Mouse (Mus musculus) ES-Bruce4 (cell line): ENCODE measurements at regions not wholly inside any gene's neighbourhood (a gene's known extent, or its start where the extent isn't known, plus 50 kb on each side); places are given as distances from the start of the nearest gene placed in this dataset.

ENCODE experiments used
- H3K27ac ChIP-seq: 2 replicates; pipeline ENCODE4 v1.5.1; 2012; ENCODE audit warnings: low read length, inconsistent platforms; ENCODE audit not compliant: insufficient read depth
- H3K27me3 ChIP-seq: 2 replicates; pipeline ENCODE4 v1.6.1; 2012; ENCODE audit warnings: mild to moderate bottlenecking, low read length, inconsistent platforms; ENCODE audit not compliant: control insufficient read depth, poor library complexity, insufficient read depth, severe bottlenecking
- H3K36me3 ChIP-seq: 2 replicates; pipeline ENCODE4 v1.6.1; 2012; ENCODE audit warnings: inconsistent platforms, mild to moderate bottlenecking, low read length, moderate library complexity; ENCODE audit not compliant: control insufficient read depth, poor library complexity, insufficient read depth, severe bottlenecking
- H3K4me1 ChIP-seq: one replicate; pipeline ENCODE4 v1.8.1; 2011; ENCODE audit warnings: low read length; ENCODE audit not compliant: control insufficient read depth, insufficient read depth
- H3K4me3 ChIP-seq: 2 replicates; pipeline ENCODE4 v1.5.1; 2011; ENCODE audit warnings: low read depth, mild to moderate bottlenecking, low read length
- H3K9ac ChIP-seq: 2 replicates; pipeline ENCODE4 v1.6.1; 2012; ENCODE audit warnings: low read depth, mild to moderate bottlenecking, inconsistent platforms; ENCODE audit not compliant: poor library complexity, severe bottlenecking
- H3K9me3 ChIP-seq: replicated peaks from 2 replicates; pipeline ENCODE4 v1.6.1; 2012; ENCODE audit warnings: mild to moderate bottlenecking, low read length, inconsistent platforms; ENCODE audit not compliant: control insufficient read depth, poor library complexity, insufficient read depth, severe bottlenecking
- CTCF ChIP-seq: IDR thresholded peaks from one replicate; pipeline ENCODE4 v1.8.1; 2011; ENCODE audit warnings: low read depth, low read length
- EP300 ChIP-seq: IDR thresholded peaks from 2 replicates; pipeline ENCODE4 v1.6.1; 2011; ENCODE audit warnings: low read depth, low read length; ENCODE audit not compliant: insufficient read depth
- POLR2A ChIP-seq: IDR thresholded peaks from one replicate; pipeline ENCODE4 v1.8.1; 2011; ENCODE audit warnings: low read length; ENCODE audit not compliant: insufficient read depth

DNA sequence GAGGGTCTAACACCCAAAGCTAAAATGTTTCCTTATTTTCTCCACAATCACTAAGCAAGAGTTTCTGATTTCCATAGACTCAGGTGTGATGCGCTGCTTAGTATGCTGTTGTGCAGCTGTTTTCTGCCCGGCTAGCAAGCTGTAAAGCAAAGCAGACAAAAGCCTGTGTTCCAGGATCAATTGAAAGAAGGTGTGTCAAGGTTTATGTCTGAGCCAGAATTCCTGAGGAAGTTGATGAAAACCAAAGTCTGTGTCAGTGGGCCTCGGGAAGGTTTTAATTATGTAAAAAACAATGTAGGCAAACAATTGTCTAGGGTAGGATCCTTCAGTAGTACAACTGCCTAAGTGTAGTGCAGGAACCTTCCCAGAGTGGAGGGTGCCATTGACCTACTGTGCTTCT lies 604.6 kb downstream of the Dcdc2c start:
- Histone ChIP-seq H3K27me3 (no peaks in the 10 kb centered on the region), H3K27ac (no peak overlapping the region), H3K4me1 (no peaks in the 10 kb centered on the region), H3K36me3 (no peaks in the 10 kb centered on the region), H3K9ac (no peak overlapping the region), H3K4me3 (no peak overlapping the region), H3K9me3 (peaks cover under 1% of the 10 kb centered on the region; the same call in 1 of the 2 replicates)
- no peak for TF ChIP-seq EP300
- no peak for TF ChIP-seq POLR2A
- TF ChIP-seq CTCF = no peak

DNA sequence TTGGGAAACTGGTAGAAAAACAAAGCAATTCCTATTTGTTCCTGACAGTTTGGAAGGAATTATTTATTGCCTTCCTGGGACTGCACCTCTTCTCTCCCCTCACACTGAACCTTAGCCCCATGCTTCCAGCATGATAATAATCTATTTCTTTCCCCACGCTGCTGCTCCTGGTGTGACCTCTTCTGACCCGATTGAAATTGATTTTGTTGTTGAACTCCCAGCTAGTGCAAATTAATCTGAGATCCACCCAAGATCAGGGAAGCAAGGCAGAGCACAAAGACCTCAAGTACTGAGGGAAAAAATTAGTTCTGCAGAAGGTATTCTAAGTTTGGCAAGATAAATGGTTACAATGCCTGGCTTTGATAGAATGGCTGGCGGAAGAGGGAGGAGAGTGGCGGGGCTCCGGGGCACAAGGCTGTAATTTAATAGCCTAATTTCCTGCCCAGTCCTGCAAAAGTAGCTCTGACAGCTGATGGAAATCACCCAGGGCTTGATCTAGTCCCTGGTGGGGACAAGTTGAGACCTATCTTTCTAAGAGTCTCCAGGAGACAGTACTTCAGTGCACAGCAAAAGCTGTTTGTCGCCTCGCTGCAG lies 604.6 kb upstream of the Sox11 start:
- H3K27ac ChIP-seq = no peak overlapping the region
- no peak overlapping the region for H3K9ac ChIP-seq
- peaks cover 5% of the 10 kb centered on the region; the same call in 1 of the 2 replicates for H3K9me3 ChIP-seq
- no peaks in the 10 kb centered on the region for H3K27me3 ChIP-seq
- TF ChIP-seq CTCF (no peak), POLR2A (no peak), EP300 (no peak)
- no peaks in the 10 kb centered on the region for H3K36me3 ChIP-seq
- H3K4me1 ChIP-seq = no peaks in the 10 kb centered on the region
- no peak overlapping the region for H3K4me3 ChIP-seq

DNA sequence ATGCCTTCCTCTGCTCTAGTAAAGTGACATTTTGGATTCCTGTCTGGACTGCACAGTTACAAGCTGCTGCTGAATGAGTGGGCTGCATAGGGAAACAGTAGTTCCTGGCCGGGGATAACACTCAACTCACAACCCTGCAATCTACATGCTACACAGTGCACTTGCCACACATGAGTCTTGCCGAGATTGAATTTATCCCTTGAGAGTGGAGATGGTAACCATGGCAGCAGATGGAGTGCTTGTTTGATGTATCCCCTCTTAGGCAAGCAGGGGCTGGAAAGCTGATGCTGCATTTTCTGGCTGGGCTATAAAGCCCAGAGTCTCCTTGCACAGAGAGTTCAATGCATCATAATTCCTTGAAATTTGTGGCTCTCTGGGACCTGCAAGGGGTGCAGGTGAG lies 603.0 kb upstream of the Sox11 start:
- Histone ChIP-seq H3K27ac (no peak overlapping the region), H3K27me3 (no peaks in the 10 kb centered on the region), H3K4me1 (no peaks in the 10 kb centered on the region), H3K36me3 (no peaks in the 10 kb centered on the region), H3K9ac (no peak overlapping the region), H3K4me3 (no peak overlapping the region), H3K9me3 (peaks cover 13% of the 10 kb centered on the region)
- TF ChIP-seq POLR2A (no peak), CTCF (no peak), EP300 (no peak)

DNA sequence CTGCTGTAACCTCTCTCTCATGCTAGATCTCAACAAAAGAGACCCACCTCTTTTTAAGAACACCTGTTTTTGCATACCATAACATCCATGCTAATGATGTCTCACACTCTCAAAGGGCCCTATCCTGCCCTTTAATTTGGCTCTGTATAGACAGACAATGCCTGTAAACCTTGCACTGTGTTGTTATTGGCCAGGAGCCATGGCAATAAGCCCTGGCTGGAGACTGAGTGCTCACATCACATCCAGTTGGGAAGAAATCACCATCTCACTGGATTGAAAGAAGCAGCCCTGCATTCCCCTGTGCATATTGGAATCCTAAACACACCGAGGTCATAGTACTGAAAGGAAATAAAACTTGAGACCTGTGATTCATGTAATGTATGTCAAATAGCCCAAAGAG lies 598.7 kb upstream of the Sox11 start:
- Histone ChIP-seq H3K4me3 (no peak overlapping the region), H3K27ac (no peak overlapping the region), H3K9me3 (peaks cover 15% of the 10 kb centered on the region), H3K27me3 (no peaks in the 10 kb centered on the region), H3K4me1 (no peaks in the 10 kb centered on the region), H3K36me3 (no peaks in the 10 kb centered on the region), H3K9ac (no peak overlapping the region)
- TF ChIP-seq CTCF (no peak), EP300 (no peak)

DNA sequence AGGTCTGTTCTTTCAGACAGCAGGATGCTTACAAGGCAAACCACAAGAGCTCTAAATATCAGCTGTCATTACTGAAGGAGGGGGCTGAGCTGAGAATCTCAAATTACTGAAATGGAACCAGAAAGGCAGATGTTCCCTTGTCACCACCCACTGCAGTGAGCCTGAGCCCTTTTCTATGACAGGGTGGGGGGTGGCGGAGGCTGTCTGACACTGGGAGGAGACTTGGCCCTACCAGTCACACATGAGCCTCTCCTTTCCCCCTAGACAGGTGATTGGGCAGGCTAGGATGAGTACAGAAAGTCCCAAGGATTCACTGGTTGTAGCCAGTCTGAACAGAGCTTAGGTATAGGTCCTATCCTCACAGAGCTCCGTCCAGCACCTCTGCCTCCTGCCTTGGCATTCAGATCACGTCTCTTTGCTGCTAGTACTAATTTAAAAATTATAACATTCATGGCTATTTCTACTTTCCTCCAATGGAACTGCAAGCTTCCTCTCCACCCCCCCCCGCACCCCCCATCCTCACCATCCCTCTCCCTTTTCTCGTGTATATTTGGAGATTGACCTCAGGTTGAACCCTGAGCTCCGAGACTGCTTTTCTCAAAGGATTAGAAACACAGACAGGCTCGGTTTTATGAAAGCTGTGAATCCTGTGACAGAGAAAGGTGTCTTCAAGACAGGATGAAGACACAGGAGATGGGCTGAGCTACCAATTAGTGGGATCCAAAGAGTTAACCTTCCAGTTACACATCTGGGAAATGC lies 590.2 kb upstream of the Sox11 start:
- Histone ChIP-seq H3K4me1 (no peaks in the 10 kb centered on the region), H3K36me3 (no peaks in the 10 kb centered on the region), H3K4me3 (no peak overlapping the region), H3K27me3 (no peaks in the 10 kb centered on the region), H3K27ac (no peak overlapping the region), H3K9me3 (no peaks in the 10 kb centered on the region), H3K9ac (no peak overlapping the region)
- TF ChIP-seq CTCF (no peak), POLR2A (no peak), EP300 (no peak)

DNA sequence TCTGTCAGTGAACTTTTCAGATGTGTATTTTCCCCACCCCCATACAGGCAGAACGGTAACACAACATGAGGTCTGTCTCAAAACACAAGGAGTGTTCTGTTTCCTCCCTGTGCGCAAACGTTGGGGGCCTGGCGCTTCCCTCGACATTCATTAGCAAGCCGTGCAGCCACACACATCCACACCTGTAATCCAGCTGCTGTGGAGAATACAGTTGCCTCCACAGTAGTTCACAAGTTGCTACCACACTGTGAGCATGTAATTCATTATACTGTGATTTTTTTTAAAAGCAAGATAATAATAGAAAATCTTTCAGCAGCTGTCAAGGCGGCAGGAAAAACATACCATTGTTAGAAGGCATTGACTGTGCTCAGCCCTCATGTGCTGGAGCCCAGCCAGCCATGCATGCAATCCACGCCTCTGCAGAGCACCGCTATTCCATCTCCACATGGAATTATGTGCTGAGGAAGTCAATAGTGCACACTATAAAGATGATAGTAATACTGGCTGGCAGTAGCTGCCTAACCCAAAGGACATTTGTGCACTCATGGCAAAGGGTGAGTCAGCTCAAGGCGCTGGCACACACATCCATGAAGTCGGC lies 586.1 kb upstream of the Sox11 start:
- Histone ChIP-seq H3K4me3 (no peak overlapping the region), H3K27ac (no peak overlapping the region), H3K27me3 (no peaks in the 10 kb centered on the region), H3K4me1 (no peaks in the 10 kb centered on the region), H3K9ac (no peak overlapping the region), H3K9me3 (no peaks in the 10 kb centered on the region), H3K36me3 (no peaks in the 10 kb centered on the region)
- no peak for TF ChIP-seq EP300
- no peak for TF ChIP-seq POLR2A
- no peak for TF ChIP-seq CTCF
